Mouse (Mus musculus) limb, embryonic 10.5 days (tissue): ENCODE results near the gene Galnt7. TPM values are rescaled to one million over a fixed set of nuclear protein-coding genes. Genes with fewer than 3 reads are reported as not detected.

Experiments
- DNase-seq: peaks from one replicate; pipeline ENCODE4 v3.0.0-alpha.2; 2017; ENCODE audit warnings: low spot score
- H3K27ac ChIP-seq: fragments of 300-500 bp; sonication (generic); 2 replicates; pipeline ENCODE4 v1.5.1; 2016; ENCODE audit warnings: mild to moderate bottlenecking
- H3K27me3 ChIP-seq: fragments of 300-500 bp; sonication (generic); 2 replicates; pipeline ENCODE4 v1.6.1; 2016; ENCODE audit warnings: low read depth, mild to moderate bottlenecking; ENCODE audit not compliant: poor library complexity, severe bottlenecking
- H3K36me3 ChIP-seq: fragments of 300-500 bp; sonication (generic); 2 replicates; pipeline ENCODE4 v1.6.1; 2016; ENCODE audit warnings: mild to moderate bottlenecking, moderate library complexity
- H3K4me1 ChIP-seq: fragments of 300-500 bp; sonication (generic); 2 replicates; pipeline ENCODE4 v1.6.1; 2016
- H3K4me3 ChIP-seq: fragments of 300-500 bp; sonication (generic); 2 replicates; pipeline ENCODE4 v1.5.1; 2016; ENCODE audit warnings: mild to moderate bottlenecking, moderate library complexity
- H3K9me3 ChIP-seq: fragments of 300-500 bp; sonication (generic); replicated peaks from 2 replicates; pipeline ENCODE4 v1.6.1; 2016; ENCODE audit warnings: mild to moderate bottlenecking
- WGBS: fragments of 180-500 bp; shearing (Covaris S2); methylation state at CpG from one replicate; pipeline ENCODE4 v1.1.7; 2016; 5-methylcytosine and 5-hydroxymethylcytosine counted together
- polyA plus RNA-seq: library from polyadenylated mRNA; unstranded; fragments of >200 nt; fragmentation: Nextera tagmentation; extraction: Ambion mirVana; gene quantifications from 2 replicates; pipeline ENCODE4 v1.2.1, GENCODE M21; 2016

Galnt7 gene
- polyA plus RNA-seq, 1 experiment from 2014 or later = 26.4 TPM

DNA sequence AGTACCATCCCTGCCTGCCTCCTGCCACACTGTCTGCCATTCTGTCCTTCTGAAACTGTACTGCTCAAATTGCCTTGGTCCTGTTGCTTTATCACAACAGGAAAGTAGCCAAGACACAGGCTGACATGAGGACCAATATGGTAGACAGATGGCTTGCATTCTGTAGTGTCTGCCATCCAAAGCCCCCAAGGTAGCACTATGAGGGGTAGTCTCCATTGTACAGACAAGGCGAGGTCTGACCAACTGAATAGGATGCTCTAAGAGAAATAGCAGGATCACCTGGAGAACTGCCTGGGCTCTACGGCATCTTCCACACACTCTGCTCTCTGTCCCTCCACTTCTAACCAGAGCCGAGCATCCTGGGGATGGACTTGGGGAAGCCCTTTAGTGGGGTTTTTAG, 29.8 kb downstream of the Galnt7 start:
- Histone ChIP-seq H3K36me3 (no peaks in the 10 kb centered on the region), H3K9me3 (no peaks in the 10 kb centered on the region), H3K4me3 (no peak overlapping the region), H3K4me1 (peaks cover 11% of the 10 kb centered on the region), H3K27me3 (no peaks in the 10 kb centered on the region), H3K27ac (no peak overlapping the region)
- no peak for DNase-seq
- WGBS = 92% methylated on average over 3 of the region's 3 CpGs

- Histone ChIP-seq H3K27me3 (no peaks in the 10 kb centered on the region), H3K9me3 (no peaks in the 10 kb centered on the region), H3K4me3 (no peak overlapping the region), H3K4me1 (no peaks in the 10 kb centered on the region; the same call in 1 of the 2 replicates), H3K36me3 (no peaks in the 10 kb centered on the region), H3K27ac (no peak overlapping the region)
- DNase-seq = no peak
- whole genome bisulfite sequencing = 57% methylated on average over 5 of the region's 5 CpGs
Measured at GRCm38 (mm10) chr8:57616965-57617364, 35.9 kb downstream of the Galnt7 start.

DNA sequence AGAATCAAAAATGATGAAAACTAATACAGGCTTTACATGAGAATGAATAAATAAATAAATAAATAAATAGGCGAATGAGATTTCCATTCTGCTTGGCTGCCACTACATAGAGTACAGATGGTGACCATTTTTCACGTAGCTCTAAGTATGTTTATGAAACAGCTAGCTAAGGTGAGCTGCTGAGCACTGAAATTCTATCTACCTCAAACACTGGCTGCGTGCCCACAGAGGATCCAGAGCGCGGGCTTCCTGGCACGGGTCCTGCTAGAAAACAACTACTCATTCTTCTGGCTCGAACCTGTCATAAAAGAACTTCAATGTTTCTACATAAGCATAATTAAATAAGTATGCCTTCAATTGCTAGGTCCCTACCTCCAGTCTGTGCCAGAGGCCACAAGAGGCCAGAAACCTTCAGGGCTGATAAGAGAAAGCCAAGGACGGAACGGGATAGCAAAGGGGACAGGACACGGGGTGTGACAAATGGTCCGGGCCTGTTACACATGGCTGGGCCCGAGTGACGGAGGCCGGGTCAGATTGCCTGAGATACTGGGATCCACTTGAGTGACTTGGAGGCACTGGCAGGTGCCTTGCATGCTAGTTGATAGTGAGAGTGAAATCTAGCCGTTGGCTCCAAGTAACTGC, 37.7 kb downstream of the Galnt7 start:
- no peak overlapping the region for H3K4me3 ChIP-seq
- DNase-seq = no peak
- 87% methylated on average over 15 of the region's 15 CpGs for WGBS
- no peaks in the 10 kb centered on the region for H3K9me3 ChIP-seq
- no peaks in the 10 kb centered on the region for H3K27me3 ChIP-seq
- H3K27ac ChIP-seq = no peak overlapping the region
- peaks cover 10% of the 10 kb centered on the region for H3K4me1 ChIP-seq
- H3K36me3 ChIP-seq = no peaks in the 10 kb centered on the region

GRCm38 (mm10) chr8:57611419-57611977, 41.3 kb downstream of the Galnt7 start:
- Histone ChIP-seq H3K4me1 (peaks cover 10% of the 10 kb centered on the region), H3K4me3 (no peak overlapping the region), H3K27ac (no peak overlapping the region), H3K9me3 (no peaks in the 10 kb centered on the region), H3K36me3 (no peaks in the 10 kb centered on the region), H3K27me3 (no peaks in the 10 kb centered on the region)
- WGBS = 40% methylated on average over 7 of the region's 7 CpGs
- DNase-seq = no peak

- DNase-seq = no peak
- Histone ChIP-seq H3K27ac (no peak overlapping the region), H3K4me3 (no peak overlapping the region), H3K27me3 (no peaks in the 10 kb centered on the region), H3K9me3 (no peaks in the 10 kb centered on the region), H3K4me1 (peaks cover 10% of the 10 kb centered on the region), H3K36me3 (no peaks in the 10 kb centered on the region)
- WGBS = 84% methylated on average over 11 of the region's 11 CpGs
Measured at GRCm38 (mm10) chr8:57610706-57611418, 42.0 kb downstream of the Galnt7 start.

DNA sequence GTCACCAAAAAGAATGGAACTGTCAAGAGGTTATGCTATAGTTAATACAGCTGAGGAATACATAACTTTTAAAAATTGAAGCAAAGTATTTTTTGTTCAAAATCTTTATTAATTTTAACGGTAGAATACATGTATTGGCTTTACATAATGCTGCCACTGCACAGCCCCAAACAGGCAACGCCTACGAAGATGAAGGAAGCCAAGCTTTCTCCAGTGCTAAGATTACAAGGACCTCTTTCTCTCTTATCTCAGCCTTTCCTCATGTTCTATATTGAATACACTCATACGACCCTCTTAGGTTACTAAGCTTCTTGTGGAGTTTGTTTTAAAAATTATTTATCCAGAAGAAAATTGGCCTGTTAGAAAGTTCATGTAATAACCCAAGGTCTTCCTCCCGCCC, 50.3 kb downstream of the Galnt7 start:
- Histone ChIP-seq H3K36me3 (no peaks in the 10 kb centered on the region), H3K4me1 (peaks cover 8% of the 10 kb centered on the region)
- DNase-seq = no peak

GRCm38 (mm10) chr8:57601987-57602418, 50.8 kb downstream of the Galnt7 start:
- Histone ChIP-seq H3K27ac (no peak overlapping the region), H3K4me3 (no peak overlapping the region), H3K27me3 (no peaks in the 10 kb centered on the region), H3K9me3 (no peaks in the 10 kb centered on the region), H3K4me1 (peaks cover 8% of the 10 kb centered on the region), H3K36me3 (no peaks in the 10 kb centered on the region)
- DNase-seq = no peak
- 81% methylated on average over 12 of the region's 12 CpGs for WGBS

More for the DNA sequence above, 50.3 kb downstream of the Galnt7 start:
- no peak overlapping the region for H3K4me3 ChIP-seq
- H3K27me3 ChIP-seq = no peaks in the 10 kb centered on the region
- H3K9me3 ChIP-seq = no peaks in the 10 kb centered on the region
- no peak overlapping the region for H3K27ac ChIP-seq
- 87% methylated on average over 5 of the region's 5 CpGs for WGBS

DNA sequence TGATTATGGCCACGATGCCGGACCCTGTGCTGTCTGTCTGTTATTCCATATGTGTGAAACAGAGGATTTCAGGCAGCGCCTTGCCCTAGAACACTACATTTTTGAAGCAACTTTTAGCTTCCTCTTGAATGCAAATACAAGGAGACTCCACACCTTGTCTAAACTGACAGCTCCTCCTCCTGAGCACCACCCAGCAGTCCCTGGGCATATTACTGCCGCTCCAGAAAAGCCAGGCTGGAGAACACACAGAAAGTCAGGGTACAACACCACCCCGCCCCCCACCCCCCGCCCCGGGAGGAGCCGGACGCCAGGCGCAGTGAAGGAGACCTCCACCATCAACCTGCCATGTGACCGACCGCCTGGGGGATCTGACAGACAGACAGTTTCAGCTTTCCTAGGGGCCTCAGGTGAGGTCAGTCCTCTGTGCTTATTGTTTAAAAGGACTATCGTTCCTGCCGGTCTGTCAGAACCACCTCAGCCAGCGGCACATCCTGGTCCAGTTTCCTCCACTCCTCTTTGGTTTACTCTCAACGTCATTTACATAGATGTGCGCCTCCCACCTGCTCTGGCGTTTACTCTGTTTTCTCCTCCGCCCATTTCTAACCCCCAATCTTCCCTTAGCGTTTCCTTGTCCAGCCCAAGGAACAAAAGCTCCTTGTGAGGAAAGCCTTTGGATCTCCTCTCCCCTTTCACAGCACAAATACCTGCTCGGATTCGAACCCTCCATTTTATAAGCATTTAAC, 52.8 kb downstream of the Galnt7 start:
- DNase-seq = no peak
- WGBS = 23% methylated on average over 22 of the region's 22 CpGs
- Histone ChIP-seq H3K9me3 (no peaks in the 10 kb centered on the region), H3K36me3 (no peaks in the 10 kb centered on the region), H3K27ac (no peak overlapping the region), H3K27me3 (no peaks in the 10 kb centered on the region), H3K4me3 (peak overlapping the region; percentile 18; the same call in 1 of the 2 replicates), H3K4me1 (peaks cover 8% of the 10 kb centered on the region)

DNA sequence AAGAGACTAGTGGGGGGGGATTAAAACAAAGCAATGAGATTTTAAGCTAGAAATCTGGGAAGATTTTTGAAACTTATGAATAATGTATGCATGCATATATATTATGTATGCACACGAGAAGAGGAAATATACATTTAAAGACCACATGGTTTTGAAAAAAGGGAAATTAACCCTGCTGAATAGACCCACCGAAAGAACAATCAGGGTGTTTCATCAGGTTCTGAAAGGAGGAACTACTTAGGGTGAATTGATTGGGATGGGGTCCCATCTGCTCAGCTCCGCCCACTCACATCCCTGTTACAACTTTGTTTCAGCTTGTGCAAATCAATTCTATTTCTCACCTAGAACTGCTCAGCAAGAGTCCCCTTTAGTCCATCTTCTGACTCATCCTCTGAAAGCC, 57.0 kb downstream of the Galnt7 start:
- no peak overlapping the region for H3K4me3 ChIP-seq
- H3K36me3 ChIP-seq = no peaks in the 10 kb centered on the region
- H3K9me3 ChIP-seq = no peaks in the 10 kb centered on the region
- H3K27ac ChIP-seq = no peak overlapping the region
- WGBS = 91% methylated on average over 3 of the region's 3 CpGs
- DNase-seq = no peak
- H3K4me1 ChIP-seq = peaks cover 8% of the 10 kb centered on the region
- no peaks in the 10 kb centered on the region for H3K27me3 ChIP-seq

DNA sequence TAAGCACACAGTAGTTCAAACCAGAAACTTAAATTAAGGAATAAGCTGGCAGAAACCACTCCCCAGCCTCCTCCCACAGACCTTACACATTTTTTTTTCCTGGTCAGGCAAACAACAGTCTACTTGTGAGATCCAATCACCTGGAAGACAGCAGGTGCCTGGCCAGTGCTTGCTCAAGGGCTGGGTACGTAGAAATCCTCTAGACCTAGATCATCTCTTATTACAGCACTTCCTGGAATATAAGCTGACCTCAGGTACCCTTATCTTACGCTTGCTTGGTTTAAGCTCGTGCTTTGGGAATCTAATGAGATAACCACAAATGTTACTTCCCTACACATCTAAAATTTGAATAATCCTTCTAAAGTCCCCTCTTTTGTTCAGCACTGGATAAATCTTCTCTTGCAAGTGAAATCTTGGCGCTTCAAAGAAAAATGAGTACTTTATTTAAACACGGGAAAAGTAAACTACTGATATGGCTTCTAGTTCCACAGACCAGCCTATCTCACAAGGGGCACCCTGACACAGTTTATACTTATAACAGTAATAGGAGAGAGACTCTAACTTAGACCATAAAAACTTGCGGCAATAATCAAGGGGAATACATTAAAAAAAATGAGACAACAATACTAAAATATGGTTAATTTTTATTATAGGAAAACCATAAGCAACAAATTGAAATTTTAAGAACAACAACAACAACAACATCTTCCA, 58.5 kb downstream of the Galnt7 start:
- Histone ChIP-seq H3K9me3 (no peaks in the 10 kb centered on the region), H3K36me3 (no peaks in the 10 kb centered on the region), H3K4me1 (no peaks in the 10 kb centered on the region), H3K4me3 (no peak overlapping the region), H3K27me3 (no peaks in the 10 kb centered on the region), H3K27ac (no peak overlapping the region)
- 85% methylated on average over 6 of the region's 6 CpGs for WGBS
- DNase-seq = no peak

DNA sequence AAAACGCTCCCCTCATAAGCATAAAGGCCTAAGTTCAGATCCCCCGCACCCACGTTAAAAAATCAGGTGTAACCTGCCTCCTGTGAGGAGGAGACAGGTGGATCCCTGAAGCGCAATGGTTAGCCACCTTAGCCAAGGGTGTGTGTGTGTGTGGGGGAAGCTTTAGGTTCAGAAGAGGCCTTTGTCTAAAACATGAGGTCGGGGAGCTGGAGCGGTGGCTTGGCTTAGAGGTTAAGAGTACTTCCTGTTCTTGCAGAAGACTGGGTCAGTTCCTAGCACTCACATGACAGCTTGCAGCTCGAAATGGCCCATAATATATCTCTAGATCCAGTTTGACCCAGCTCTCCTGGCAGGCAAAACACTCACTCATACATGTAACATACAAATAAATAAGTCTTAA, 60.2 kb downstream of the Galnt7 start:
- H3K27me3 ChIP-seq = no peaks in the 10 kb centered on the region
- DNase-seq = no peak
- H3K27ac ChIP-seq = no peak overlapping the region
- H3K36me3 ChIP-seq = no peaks in the 10 kb centered on the region
- no peak overlapping the region for H3K4me3 ChIP-seq
- no peaks in the 10 kb centered on the region for H3K9me3 ChIP-seq
- 88% methylated on average over 7 of the region's 7 CpGs for WGBS
- H3K4me1 ChIP-seq = no peaks in the 10 kb centered on the region

- WGBS = 96% methylated on average over 4 of the region's 4 CpGs
- no peak overlapping the region for H3K27ac ChIP-seq
- no peaks in the 10 kb centered on the region for H3K4me1 ChIP-seq
- no peak for DNase-seq
- no peaks in the 10 kb centered on the region for H3K36me3 ChIP-seq
- H3K4me3 ChIP-seq = no peak overlapping the region
- no peaks in the 10 kb centered on the region for H3K9me3 ChIP-seq
- no peaks in the 10 kb centered on the region for H3K27me3 ChIP-seq
Measured at GRCm38 (mm10) chr8:57591681-57592080, 61.2 kb downstream of the Galnt7 start.
